Mouse (Mus musculus): ENCODE results near the gene Narf.

Narf gene

GRCm38 (mm10) chr11:121236564-121237344 is at the start of gene Narf:
TSS of gene Narf (plus strand) at chr11:121237253.
- peak; percentile 96 for DNase-seq (ENCODE audit: low spot score)

- no peak for DNase-seq (ENCODE audit: low spot score)
These were observed 47.4 kb upstream of the Narf start for GRCm38 (mm10) chr11:121189681-121190080.

GRCm38 (mm10) chr11:121192742-121193141 is 44.3 kb upstream of the Narf start:
- no peak for DNase-seq (ENCODE audit: low spot score)

GRCm38 (mm10) chr11:121193415-121193814 is 43.6 kb upstream of the Narf start:
- DNase-seq (ENCODE audit: low spot score), result no peak

GRCm38 (mm10) chr11:121198622-121199021 is 38.4 kb upstream of the Narf start:
- no peak for DNase-seq (ENCODE audit: low spot score)

GRCm38 (mm10) chr11:121199851-121200250 is 37.2 kb upstream of the Narf start:
- DNase-seq (ENCODE audit: low spot score), result no peak

GRCm38 (mm10) chr11:121200781-121201180 is 36.3 kb upstream of the Narf start:
- DNase-seq (ENCODE audit: low spot score), result no peak

GRCm38 (mm10) chr11:121201436-121202198 is 35.4 kb upstream of the Narf start:
- DNase-seq (ENCODE audit: low spot score), result no peak

GRCm38 (mm10) chr11:121203859-121204160 is 33.2 kb upstream of the Narf start:
- no peak for DNase-seq (ENCODE audit: low spot score)

- peak; percentile 96 for DNase-seq (ENCODE audit: low spot score)
These were observed 32.7 kb upstream of the Narf start, which contains the start of the genes Hexdc and Ogfod3 for GRCm38 (mm10) chr11:121204161-121205006. TSS of gene Hexdc (plus strand) at chr11:121204433. TSS of gene Ogfod3 (minus strand) at chr11:121204711.

GRCm38 (mm10) chr11:121216831-121217230 is 20.2 kb upstream of the Narf start:
- no peak for DNase-seq (ENCODE audit: low spot score)

- DNase-seq (ENCODE audit: low spot score), result no peak
These were observed 17.3 kb upstream of the Narf start for GRCm38 (mm10) chr11:121219776-121220175.

- no peak for DNase-seq (ENCODE audit: low spot score)
These were observed 16.3 kb upstream of the Narf start for GRCm38 (mm10) chr11:121220771-121221170.

- DNase-seq (ENCODE audit: low spot score), result no peak
These were observed 15.6 kb upstream of the Narf start for GRCm38 (mm10) chr11:121221321-121222010.

GRCm38 (mm10) chr11:121228129-121229017 is 8.7 kb upstream of the Narf start:
- DNase-seq (ENCODE audit: low spot score), result no peak

- DNase-seq (ENCODE audit: low spot score), result peak; percentile 64
These were observed 8.0 kb upstream of the Narf start, which contains the start of gene Cybc1 for GRCm38 (mm10) chr11:121229018-121229439. TSS of gene Cybc1 (minus strand) at chr11:121229322.

GRCm38 (mm10) chr11:121231191-121231590 is 5.9 kb upstream of the Narf start:
- no peak for DNase-seq (ENCODE audit: low spot score)

- DNase-seq (ENCODE audit: low spot score), result no peak
These were observed 5.3 kb upstream of the Narf start for GRCm38 (mm10) chr11:121231628-121232291.

GRCm38 (mm10) chr11:121232706-121233105 is 4.3 kb upstream of the Narf start:
- no peak for DNase-seq (ENCODE audit: low spot score)
